22 mouse cellular contexts compared by ENCODE assay signal in the genomic region with DNA sequence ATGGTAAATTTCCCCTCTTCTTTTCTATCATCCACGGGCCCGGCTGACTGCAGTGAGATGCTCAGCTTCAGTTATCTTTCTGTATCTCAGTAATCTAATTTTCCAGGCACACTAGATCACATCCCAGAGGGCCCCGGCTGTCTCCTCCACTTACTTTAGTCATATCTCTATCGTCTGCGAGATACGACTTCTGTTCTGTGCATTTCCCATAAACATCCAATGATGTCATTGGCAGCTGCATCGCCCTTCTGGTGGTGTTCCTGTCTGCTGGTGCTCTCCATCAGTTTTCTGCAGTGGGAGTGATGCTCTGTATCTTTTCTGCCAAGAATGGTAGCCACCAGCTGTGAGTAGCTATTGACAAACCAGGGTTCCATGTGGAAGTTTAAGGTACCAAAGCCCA. TPM values are rescaled to one million over a fixed set of nuclear protein-coding genes. Genes with fewer than 3 reads are reported as not detected.
DNase-seq lines count a peak whose midpoint lies in the region.
"Had no signal": no experiment of that assay in that cellular context is flagged by ENCODE, and none has a peak within 500 bp of the region (broad histone marks: within the 10 kb centered on the region; RNA-seq: fewer than 3 reads in every experiment).

No protein-coding gene starts in this region.

- DNase-seq in heart, adult 11 months = peak; percentile 84
- no peak for DNase-seq in heart, postnatal 4 days
- DNase-seq in brain, adult 2 months (ENCODE audit: low read depth, low spot score) = peak; percentile 37
- peak; percentile 12 for DNase-seq in layer of hippocampus, adult 9-10 months (ENCODE audit: low spot score)
- peak; percentile 27 for DNase-seq in right cerebral cortex, postnatal 25 days
- DNase-seq in adrenal gland, postnatal 4 days (ENCODE audit: low spot score in 2 of 2) = no peak
- DNase-seq in heart, adult 8-10 months (ENCODE audit: low spot score) = no peak
- DNase-seq: cerebellum, adult 18-20 months; cerebellum, postnatal 25 days; gastrocnemius, postnatal 14 days; heart, adult 18-20 months; heart, postnatal 14 days; kidney, postnatal 14 days; lung, embryonic 14.5 days; lung, postnatal 4 days; midbrain, embryonic 14.5 days; retina, postnatal 1 day; spleen, adult 18-20 months; thymus, postnatal 14 days had no signal

RNA-seq across cellular contexts. Expression of a gene that starts 25.5 kb away (rescaled TPM):
- total RNA-seq in heart, postnatal 4 days (2021) = 10 to 100 TPM; 90.1 to 91.4 TPM
- total RNA-seq in adrenal gland, postnatal 4 days (2021) = 100 to 1,000 TPM; 159 to 178 TPM
- 10 to 100 TPM; 31.6 to 43.0 (median 38.9) TPM for total RNA-seq in heart, adult 8-10 months (2022)
- total RNA-seq: megakaryocyte-erythroid progenitor cell, adult 5-6 weeks had no signal

RNA-seq across cellular contexts. Expression of a gene that starts 41.8 kb away (rescaled TPM):
- total RNA-seq in heart, postnatal 4 days (2021) = not detected
- not detected for total RNA-seq in adrenal gland, postnatal 4 days (2021)
- not detected for total RNA-seq in heart, adult 8-10 months (2022)
- total RNA-seq: adrenal gland, adult 18-20 months; gastrocnemius, postnatal 14 days; heart, adult 18-20 months; heart, postnatal 14 days; left cerebral cortex, postnatal 36 days; megakaryocyte-erythroid progenitor cell, adult 5-6 weeks had no signal

Comparison
In these comparisons a context has a peak if more than half of its experiments do, and no peak if none do; other contexts are left out.
1. DNase-seq: peak in heart, adult 11 months (single experiment), brain, adult 2 months (single experiment), layer of hippocampus, adult 9-10 months (single experiment) and right cerebral cortex, postnatal 25 days (single experiment); none in heart, postnatal 4 days (single experiment), adrenal gland, postnatal 4 days (0 of 2) and heart, adult 8-10 months (single experiment).